Mouse (Mus musculus) left cerebral cortex, adult 11 months (tissue): ENCODE results near the gene Entpd1.

ENCODE experiments used
- DNase-seq: peaks from one replicate; pipeline ENCODE4 v3.0.0; 2022; ENCODE audit warnings: low spot score

Entpd1 gene

DNA sequence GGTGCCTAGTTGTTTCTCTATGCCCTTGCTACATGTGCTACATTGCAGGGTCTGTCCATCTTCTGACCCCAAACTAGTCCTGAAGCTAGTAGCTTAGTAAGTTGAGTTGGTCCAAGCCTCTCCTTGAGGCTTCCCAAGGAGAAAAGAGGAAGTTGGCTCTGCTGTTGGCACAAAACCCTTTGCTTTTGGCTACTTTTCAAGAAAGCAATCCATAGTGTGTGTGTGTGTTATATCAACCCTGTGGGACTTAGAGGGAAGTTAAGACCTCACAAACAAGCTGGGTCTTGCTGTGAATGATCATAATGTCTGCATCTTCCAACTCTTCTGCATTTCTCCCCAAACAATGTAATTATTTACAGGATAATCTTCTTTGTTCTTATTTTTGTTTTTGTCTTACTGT is 16.8 kb downstream of the Entpd1 start:
- DNase-seq, result no peak

DNA sequence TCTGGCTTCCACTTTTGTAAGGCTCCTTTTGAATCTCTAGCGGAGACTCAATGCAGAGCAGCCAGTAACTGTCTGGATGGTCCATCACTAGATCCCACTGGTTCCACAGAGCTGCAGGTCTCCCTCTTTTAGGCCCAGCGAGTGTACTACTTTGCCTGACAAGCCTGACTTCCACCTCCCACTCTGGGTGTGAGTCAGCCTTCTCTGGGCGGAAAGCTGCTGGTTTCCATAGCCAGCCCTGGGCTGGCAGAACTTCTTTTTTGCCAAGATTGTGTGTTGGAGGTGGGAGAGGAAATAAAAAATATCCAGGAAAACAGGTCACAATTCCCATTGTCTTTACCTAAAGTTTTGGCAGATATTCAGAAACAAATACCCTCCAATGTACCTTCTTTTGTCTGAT is 17.9 kb downstream of the Entpd1 start:
- peak; percentile 38 for DNase-seq

DNA sequence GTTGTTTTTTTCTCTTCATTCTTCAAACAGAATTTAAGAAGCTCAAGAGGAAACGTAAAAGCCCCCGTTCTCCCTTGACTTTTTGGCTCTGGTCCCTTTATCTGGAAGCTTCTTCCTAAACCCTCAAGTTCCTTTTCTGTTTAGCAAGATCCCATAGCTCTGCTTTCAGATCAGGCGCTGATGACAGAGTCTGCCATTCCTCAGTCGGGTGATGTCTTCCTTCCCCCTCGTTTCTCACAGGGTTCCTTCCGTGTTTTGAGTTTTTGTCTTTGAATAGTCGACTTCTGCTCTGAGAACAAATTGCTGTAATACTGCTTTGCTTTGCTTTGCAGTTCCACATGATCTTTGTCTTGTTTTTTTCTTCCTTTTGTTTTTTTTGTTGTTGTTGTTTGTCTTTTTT is 18.4 kb downstream of the Entpd1 start:
- no peak for DNase-seq

DNA sequence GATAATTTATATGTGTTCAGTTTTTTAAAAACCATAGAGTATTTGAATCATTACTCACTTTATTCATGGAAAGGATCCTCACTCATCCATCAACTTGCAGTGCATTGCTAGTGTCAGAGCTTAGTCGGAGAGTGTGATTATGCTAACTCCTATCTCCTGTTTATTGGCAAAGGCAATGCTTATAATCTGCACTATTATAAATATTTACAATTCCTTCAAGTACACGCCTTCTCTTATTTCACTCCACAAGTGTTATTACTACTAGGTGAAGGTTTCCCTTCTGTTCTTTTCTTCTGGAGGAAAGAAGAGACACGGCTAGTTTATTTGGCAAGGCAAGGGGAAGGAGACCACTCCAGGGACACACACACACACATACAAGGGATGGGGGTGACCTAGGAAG is 20.0 kb downstream of the Entpd1 start:
- DNase-seq, result no peak

DNA sequence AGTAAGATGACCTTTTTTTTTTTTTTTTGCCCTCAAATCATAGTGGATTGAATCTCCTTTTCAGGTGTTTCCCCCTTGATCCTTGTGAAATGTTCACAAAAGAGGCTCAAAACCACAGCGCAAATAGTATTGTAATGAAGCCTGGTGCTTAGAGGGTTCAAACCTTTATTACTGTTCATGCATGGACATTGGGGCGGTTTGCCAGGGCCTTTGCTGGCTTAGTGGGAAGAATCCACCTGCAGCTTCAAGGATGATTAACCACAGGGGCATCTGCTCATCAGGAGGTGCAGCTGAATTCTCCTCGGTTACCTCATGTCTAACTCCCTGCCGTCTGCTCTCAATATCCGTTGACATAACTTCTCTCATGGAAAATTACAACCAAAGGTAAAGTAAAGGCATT is 20.5 kb downstream of the Entpd1 start:
- no peak for DNase-seq

DNA sequence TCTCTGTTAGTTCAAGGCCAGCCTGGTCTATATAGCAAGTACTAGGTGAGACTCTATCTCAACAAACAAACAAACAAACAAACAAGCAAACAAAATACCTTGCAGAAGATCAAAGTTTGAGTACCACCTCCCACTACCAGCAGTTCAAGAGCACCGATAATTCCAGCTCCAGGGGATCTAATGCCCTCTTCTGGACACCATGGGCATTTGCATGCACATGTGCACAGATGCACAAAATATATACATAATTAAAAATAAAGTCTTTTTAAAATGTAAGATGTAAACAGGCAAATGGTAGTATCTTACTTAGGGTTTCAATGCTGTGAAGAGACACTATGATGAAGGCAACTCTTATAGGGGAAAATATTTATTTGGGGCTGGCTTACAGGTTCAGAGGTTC is 21.0 kb downstream of the Entpd1 start:
- no peak for DNase-seq

DNA sequence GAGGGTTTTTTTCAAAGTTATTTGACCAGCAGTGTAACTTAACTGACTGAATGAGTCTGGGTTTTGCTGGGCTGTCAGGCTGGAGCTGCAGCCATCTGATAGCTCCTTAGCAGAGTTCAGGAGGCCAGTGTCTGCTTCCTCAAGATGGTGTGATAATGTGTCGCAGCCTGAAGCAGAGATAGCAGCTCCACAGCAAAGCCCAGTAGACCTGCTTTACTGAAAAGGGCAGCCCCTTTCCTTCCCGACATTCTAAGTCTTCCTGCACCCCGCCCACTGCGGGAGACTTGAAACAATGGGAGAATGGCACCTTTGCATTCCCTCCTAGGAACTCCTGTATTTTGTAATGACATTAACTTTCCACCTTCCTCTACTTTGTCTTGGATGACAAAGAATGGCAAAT is 24.9 kb downstream of the Entpd1 start:
- no peak for DNase-seq

DNA sequence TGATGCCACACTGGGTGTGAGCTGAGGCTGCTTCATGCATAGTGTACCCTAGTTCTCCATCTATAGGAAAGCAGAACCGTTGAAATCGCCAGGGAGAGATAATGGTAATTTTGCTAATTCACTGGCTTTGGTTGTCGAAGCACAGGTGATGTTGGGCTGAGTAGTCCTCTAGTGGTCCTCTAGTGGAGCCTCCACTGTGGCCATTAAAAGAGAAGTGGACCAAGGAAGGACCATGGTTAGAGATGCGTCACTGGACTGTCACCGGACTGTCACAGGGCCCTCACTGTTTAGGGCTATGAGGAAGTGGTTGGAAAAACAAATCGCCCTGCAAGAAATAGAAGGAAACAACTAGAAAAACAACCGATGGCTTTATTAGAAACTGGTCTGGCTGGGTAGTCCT is 25.4 kb downstream of the Entpd1 start:
- no peak for DNase-seq

DNA sequence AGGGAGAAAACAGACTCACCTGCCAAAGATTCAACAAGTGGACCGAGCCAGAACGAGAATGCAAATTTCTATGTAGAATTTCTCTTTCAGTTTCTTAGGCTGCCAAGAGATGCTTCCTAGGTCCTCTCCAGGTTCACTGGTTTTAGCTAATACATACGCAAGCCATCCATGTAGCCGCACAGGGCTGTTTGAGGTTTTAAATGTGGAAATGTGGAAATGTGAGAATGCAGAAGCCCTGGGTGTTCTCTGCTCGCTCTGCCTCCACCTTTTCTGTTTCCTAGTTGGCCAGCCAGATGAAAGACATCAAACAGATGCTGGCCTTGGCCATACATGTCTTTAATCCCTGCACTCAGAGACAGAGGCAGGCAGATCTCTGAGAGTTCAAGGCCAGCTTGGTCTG is 26.4 kb downstream of the Entpd1 start:
- no peak for DNase-seq

DNA sequence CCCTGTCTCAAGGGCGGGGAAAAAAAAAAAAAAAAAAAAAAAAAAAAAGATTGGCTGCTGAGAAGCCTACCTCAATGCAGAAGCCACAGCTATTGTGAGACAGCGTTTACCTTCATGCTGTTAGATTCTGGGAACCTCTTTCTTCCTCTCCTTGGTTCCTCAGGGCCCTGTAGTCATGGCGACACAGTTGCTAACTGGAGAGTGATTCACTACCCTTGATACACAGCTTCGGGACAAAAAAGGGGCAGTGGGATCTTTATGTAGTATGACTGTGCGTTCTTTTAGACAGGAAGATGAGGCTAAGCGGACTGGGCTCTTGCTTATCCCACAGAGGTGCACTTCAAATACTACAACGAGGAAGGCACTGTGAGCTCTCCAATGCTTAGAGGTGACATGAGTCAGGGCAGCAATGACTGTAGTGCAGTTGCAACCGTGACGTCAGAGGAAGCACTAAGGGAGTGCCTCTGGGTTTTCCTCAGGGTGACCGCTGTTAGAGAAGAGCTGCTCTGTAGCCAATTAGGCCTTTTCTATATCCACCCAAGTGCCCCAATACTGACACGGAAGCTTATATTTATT is 27.7 kb downstream of the Entpd1 start:
- no peak for DNase-seq

DNA sequence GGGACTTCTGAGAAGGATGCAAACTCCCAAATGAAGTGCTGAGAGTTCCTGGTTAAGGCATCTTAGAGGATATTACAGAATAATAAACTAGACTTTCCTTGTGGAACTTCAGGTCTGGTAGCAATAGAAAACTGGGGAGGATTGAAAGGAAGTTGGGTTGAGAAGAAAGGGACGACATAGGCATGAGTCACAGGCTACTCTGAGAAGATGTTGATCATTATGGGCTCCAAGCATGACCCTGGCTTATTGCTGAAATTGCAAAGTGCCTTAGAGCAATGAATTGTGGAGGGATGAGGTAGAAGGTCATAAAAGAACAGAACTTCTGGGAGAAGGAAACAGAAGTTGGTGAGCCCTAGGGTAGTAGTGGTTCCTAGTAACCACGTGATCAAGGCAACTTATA is 28.6 kb downstream of the Entpd1 start:
- no peak for DNase-seq

DNA sequence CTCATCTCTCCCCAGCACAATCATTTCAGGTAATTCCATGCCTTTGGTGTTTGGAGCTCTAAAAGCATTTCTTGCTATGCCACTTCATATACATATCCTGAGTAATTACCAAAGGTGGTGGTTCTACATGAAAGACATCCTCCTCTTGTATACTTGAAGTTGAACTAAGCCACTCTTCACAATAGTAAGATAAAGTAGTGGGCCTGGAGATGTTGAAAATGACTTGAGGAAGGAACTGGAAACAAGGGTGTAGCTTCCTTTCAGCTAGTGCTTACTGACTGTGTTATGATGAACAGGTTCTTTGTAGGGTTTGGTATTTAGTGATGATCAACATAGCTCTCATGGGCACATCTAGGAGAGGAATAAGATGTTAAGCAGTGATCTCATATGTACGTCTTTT is 31.7 kb downstream of the Entpd1 start:
- DNase-seq, result no peak

DNA sequence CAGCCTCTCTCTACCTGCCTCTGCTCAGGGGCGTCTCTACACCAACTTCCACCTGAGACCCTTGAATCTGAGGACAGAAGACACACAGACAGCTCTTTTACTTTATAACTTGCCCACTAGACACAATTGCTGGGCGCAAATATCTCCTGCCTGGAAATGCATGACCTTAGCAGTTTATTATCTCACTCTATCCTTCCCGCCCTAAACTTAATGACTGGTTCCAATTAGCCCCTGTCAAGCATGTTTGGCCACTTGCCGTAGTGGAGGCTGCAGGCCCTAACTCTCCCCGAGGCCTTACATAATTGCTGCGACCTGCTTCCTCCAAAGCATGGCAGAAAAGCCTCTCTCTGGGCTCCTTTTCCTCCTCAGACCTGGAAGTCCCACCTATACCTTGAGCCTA is 34.2 kb downstream of the Entpd1 start:
- no peak for DNase-seq

DNA sequence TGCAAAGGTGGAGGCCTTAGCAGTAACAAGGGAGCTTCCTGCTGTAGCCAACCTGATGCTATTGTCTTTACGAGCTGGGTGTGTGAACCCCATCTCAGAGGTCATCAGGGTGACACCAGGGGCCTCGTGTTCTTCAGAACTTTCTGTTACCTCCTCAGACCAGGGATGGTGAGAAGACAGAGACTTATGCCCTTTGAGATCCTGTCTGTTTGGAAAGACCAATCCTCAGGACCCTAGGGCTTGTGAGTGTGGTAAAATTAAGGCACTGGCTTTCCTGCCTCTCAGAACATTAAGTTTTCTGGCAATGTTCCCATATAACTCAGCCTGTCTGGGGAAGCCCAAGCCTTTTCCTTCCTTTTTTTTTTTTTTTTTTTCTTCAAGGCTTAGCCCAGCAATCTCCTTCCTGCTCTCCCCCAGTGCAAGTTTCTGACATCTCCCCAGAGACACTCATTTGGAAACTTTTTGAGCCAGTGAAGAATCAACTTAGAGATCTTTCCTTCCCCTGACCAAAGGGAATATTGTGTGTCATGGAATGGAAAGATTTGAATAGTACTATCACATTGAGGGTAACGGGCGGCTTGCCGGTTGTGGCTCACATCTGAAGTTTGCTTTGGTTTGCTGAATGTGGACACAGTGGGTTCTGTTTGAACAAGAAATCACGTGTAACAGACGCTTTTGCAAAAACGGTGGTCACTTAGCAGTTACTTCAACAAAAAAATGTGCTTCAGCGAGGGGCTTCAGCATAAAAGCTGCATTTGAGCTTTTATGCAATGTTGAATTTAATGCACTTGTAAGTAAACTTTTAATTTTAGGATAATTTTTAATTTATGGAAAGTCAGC is 35.4 kb downstream of the Entpd1 start:
- DNase-seq, result no peak

DNA sequence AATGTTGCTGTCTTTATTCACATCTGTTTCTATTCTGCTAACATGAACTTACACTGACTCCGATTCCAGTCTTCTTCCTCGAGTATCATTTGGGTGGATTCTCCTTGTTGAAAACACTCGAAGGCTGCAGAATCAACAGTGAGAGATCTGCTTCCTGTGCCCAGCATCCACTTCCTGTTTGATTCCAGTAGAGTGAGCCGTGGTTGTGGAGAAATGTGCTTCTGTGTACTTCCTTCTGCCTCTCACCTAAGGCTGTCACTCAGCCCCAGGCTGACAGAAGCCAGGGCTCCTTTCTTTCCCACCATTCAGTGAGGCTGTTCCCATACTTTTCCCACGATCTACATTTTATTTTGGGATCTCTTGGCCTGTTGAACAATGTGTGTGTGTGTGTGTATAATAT is 37.9 kb downstream of the Entpd1 start:
- DNase-seq, result no peak

DNA sequence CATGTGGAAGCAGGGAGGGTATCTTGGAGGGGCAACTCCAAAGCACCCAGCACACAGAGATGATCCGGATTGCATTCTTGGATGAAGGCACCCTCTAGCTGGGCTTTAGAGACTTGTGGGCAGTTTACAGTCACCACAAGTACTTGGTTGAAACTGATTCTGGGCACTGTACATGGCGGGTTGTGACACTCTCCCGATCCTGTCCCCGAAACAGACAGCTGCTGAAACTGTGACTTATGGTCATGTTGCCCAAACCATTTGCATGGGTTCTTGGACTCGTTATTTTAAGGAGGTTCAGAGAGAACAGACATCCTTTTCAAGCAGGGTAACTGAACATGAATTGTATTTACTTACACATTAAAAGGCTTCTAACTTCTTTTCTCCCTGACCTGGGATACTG is 44.0 kb downstream of the Entpd1 start:
- DNase-seq, result no peak

DNA sequence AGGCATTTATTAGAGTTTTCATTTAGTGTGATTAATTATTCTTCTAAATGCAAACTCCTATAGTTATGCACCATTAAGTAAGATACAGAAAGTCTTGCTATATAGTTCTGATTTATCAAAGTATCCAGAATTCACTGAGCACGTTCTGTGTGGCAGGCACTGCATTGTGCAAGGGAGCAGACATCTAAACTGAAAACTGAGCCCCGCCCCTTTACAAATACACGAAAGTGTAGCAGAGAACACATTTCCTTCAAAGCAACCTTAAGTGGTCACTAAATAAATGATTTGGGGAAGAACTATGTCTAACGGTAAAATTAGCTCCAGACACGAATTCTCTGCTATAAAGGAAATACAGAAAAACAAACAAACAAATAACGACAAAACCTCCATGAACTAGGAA is 46.1 kb downstream of the Entpd1 start:
- no peak for DNase-seq

DNA sequence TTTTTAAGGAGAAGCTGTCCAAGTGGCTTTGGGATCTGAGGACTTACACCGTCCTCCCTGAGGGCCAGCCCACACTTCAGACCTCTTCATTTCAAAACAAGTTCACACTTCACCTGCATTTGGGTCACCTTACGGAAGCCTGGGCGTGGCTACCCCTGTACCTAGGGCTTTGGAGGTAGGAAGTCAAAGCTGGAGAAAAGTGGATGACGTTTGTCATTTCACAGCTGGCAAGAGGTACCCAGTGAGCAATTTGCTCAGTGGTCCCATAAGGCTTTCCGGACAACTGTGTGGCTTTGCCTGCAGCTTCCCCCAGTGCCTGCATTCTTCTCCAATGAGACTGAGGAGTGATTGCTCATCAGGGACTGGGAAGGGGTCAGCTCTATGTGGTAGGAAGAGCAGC is 46.8 kb downstream of the Entpd1 start:
- DNase-seq, result no peak

DNA sequence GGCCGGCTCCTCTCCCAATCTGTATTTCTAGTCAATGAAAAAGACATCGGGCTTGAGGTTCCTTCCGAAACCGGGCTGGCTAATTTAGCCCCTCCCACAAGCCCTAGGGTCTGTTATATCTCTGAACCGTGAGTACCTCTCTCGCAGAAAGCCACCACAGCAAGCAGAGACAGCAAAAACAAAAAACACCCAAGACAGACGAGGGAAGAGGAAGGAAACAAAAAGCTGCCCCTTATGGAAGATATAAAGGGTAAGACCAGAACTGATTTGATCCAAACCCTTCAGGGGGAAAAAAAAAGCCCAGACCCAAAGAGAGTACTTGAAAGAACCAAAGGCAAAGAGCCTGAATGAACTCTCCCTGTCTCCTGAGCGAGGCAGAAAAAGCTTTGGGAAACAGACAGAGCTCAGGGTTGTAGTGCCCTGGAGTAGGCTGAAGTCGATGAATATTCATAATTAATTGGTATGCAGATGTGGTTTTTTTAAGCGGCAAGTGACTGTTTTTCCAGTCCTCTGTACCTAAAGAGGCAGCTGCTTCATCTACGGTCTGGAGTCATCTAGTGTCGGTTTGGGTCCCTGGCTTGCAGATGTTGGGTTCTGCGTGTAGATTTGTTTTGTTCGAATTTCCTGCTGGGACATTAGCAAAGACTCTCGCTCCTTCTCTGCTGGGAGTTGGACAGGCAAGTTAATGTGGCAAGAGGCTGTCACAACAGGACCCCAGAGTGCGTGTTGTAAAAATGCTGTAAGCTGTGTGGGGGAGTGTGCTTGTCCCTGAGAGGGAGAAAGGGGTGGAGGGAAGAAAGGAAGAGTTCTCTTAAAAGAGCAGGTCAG is 47.7 kb downstream of the Entpd1 start:
- DNase-seq, result no peak

DNA sequence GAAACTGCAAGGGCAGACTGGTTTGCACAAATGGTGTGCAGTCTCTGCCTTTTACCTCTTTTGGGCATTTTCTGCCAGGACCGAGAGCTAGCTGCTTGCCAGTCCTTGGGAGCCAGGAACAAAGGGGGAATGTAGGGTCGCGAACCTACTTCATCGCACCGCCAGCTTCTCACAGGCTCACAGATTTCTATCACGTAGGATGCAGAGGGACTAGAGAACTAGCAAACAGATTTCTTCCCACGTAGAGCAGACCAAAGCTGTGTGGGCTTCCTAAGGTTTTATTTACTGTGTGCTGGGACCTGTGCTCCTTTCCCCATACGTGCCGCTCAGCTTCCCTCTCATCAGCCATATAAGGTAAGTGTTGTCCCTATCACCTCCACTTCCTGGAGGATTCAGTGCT is 48.3 kb downstream of the Entpd1 start:
- no peak for DNase-seq

DNA sequence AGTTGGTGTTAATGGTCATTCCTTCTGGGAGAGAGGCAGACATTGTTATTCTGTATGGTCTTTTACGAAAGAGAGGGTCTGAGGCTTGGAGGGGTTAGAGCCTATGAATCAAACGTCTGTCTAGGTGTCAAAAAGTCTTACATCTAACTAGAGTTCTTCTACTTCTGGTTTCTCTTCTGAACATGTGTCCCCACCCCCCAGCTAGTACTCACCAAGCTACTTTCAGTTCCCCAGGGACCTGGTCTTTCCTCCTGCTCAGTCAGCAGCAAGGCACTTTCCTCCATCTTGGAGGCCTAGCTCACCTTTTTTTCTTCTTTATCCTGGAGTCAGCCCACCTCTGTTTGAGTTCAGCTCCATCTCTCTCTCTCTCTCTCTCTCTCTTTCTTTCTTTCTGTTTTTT is 48.9 kb downstream of the Entpd1 start:
- DNase-seq, result no peak

DNA sequence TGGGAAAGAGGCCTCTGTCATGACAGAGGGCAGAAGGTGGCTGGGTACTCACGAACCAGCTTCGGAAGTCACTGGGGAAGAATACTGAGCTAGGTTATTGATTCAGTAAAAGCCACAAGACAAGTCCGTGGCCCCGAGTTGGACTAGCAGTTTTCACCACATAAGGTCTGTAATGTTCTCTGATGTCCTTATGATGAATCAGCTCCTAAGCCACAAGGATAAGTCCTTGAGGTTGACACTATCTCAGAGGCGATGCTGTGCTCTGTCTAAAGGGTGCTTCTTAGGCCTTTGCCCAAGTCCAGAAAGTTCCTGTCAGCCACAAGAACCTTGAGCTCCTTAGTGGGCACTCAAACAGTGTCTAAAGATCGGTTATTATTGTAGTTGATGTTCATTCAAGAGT is 49.7 kb downstream of the Entpd1 start:
- DNase-seq, result no peak

DNA sequence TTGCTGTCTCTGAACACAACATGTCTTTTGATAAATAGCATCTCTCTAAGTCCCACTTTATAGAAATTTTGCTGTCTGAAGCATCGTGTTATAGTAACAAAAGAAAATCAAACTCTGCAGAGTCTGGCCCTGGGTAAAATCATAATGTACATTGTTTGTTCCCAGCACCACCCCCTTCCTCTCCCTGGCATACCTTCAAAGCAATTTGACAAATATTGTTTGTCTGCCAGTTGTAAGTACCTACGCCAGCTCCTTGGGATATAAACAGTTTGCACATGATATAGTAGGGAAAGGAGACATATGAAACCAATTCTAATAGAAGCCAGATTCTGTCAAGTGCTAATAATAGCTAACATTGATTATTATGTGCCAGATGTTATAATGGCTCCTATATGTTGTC is 50.6 kb downstream of the Entpd1 start:
- DNase-seq, result no peak
